Mouse (Mus musculus) spleen, adult 12 weeks (tissue): Measurements from ENCODE around the gene Pcdh9.

ENCODE experiments used
- DNase-seq: peaks from one replicate; pipeline ENCODE4 v3.0.0; 2022; ENCODE audit warnings: low spot score

Pcdh9 gene

DNA sequence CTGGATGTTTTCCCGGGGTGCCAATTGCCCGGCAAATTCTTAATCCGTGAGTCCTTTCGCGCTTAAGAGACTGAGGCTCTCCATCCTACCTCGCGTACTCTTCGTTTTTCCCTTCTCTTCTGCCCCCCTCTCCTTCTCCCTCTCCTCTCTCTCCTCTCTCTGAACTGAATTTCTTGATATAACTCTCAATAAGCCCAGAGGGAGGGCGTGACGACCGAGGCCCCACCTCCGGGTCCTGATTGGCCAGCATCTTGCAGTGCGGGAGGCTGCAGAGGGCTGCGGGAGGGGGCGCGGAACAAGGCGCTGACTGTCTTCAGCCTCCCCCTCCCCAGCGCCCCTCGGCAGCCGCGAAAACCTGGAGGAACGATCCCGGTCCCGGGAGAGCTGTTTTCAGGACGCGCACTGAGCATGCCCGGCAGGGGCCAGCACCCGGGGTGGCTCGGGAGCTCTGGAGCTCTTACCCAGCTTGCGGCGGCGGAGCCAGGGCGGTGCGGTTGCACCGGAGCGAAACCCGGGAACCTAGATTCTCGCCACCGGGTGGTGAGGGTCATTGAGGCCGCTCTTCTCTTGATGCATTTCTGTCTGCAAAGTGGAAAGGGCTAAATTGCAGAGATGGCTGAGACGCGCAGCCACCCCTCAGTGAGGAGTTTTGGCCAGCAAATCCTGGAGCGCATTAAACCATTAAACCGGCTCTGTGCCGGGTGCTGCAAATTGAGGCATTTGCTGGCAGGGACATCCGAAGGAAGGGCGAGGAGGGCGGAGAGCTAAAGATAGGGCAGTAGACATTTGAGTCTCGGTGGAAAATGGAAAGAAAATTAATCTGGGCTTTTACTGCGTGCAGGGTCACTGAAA, at the start of gene Pcdh9:
Gene Pcdh9 (minus strand): TSS at position 161 of the 852 bp plus-strand sequence.
- no peak for DNase-seq

GRCm38 (mm10) chr14:93906928-93907327, 16.4 kb upstream of the Pcdh9 start:
- DNase-seq, result no peak

DNA sequence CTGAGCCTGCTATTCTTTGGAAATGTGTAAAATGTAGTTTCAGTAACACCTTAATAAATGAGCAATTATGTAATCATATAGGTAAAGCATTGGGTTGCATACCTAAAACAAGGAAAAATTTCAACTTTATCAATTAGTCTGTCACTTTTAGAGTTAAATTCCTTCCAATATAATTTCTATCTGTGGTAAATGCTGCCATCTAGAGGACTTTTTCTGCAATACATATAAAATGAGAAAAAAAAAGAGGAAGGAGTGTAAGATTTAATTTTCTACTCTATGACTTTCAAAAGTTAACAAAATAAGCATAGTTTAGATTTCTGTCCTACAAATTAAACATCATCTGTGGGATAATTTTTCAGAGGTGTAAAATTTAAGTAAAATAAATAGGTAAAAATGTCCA, 8.1 kb upstream of the Pcdh9 start:
- no peak for DNase-seq

GRCm38 (mm10) chr14:93895131-93895530, 4.7 kb upstream of the Pcdh9 start:
- DNase-seq, result no peak

DNA sequence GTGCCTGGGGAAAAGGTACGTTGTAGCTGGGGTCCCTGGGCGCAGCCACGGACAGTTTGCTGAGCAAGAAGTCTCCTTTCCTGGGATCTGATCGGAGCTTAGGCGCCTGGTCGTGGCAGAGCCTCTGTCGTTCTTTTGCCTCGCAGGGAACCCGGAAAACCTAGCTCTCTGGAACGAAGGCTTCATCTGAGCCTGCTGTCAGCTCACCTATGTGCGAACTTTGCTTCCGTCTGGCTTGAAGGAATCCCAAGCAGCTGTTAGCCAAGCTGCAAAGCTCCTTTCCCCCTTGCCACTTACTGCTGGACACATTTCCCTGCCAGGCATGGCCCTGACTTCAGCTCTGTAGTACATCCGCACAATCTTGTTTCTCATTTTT, 880 bp upstream of the Pcdh9 start:
- no peak for DNase-seq

- no peak for DNase-seq
Observed at GRCm38 (mm10) chr14:93889839-93890518, 500 bp downstream of the Pcdh9 start.

- no peak for DNase-seq
Observed at GRCm38 (mm10) chr14:93889231-93889630, 1.2 kb downstream of the Pcdh9 start.

DNA sequence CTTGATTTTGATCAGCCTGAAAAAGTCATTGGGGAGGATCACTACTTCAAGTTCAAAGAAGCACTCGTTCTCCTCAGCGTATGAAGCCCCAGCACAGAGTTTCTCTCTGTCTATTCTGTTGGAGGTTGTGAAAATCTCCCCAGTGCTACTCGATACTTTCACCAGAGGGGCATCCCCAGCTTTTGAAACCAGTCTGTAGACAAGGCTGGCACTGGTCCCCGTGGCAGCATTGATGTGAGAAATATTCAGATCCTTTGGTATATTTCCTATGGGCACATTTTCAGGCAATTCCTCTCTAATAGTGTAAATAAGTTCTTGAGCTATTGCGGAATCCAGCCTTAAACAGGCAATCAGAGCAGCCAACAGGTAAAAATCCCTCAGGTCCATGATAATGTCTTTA, 2.1 kb downstream of the Pcdh9 start:
- DNase-seq, result no peak

DNA sequence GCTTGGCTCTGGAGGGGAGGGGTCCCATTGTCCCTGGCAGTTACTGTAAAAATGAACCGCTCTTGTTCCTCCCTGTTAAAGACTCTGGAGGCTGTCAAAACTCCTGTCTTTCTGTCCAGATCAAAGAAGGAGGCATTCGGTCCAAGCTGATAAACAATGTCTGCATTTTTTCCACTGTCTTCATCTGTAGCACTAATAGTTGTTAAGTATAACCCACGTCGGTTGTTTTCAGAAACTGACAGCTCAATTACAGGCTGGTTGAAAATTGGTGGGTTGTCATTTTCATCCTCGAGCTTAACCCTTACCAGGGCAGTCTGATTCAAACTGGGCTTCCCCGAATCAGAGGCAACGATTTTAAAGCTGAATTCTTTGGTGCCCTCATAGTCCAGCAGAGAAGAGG, 3.4 kb downstream of the Pcdh9 start:
- DNase-seq, result no peak

GRCm38 (mm10) chr14:93885551-93886084, 4.9 kb downstream of the Pcdh9 start:
- DNase-seq, result no peak

- no peak for DNase-seq
Observed at GRCm38 (mm10) chr14:93884467-93884866, 6.0 kb downstream of the Pcdh9 start.

DNA sequence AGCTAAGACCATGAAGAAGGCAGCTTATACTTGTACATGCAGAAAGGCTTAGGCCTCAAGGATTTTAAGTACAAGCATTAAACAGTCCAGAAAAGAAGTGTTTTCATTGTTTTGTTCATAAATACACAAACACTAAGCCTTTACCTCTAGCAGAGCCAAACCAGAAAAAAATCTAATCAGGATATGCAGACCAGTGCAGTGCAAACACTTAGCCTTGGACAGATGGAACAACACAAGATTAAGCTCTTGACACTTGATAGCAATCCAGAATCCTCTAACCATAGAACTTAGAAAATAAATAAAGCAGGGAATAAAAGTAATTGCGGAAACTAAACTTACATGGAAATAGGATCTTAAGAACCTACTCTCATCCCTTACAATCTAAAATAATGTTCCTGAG, 10.4 kb downstream of the Pcdh9 start:
- DNase-seq, result no peak

GRCm38 (mm10) chr14:93875968-93876367, 14.5 kb downstream of the Pcdh9 start:
- DNase-seq, result no peak

- no peak for DNase-seq
Observed at GRCm38 (mm10) chr14:93868211-93868610, 22.3 kb downstream of the Pcdh9 start.

GRCm38 (mm10) chr14:93858069-93858468, 32.4 kb downstream of the Pcdh9 start:
- no peak for DNase-seq

GRCm38 (mm10) chr14:93846091-93846677, 44.3 kb downstream of the Pcdh9 start:
- DNase-seq, result no peak

DNA sequence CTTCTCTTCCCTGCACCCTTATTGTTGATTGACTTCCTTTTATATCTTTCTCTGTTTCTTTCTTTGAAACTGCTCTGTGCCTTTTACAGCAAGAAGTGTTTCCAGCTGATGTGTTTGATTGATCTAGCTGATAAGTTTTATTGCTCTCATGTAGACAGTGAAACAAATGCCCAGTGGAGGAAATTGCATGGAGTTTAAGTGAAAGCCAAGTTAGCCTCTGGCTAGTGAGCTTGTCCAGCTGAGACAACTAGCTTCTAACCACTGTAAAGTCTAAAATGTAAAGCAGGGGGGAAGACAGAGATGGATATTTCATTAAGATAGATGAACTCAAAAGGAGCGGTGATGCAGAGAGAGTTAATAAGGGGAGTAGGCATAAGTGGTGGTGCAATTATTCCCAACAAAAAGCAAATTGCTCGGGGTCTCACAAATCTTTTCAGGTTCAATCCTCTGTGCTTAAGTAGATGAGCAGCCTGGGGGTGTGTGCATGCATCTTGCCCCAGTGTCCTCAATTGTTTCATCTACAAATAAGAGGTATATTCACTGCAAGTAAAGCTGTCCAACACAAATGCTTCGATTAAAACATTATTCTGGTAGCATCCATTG, 47.7 kb downstream of the Pcdh9 start:
- DNase-seq, result no peak

DNA sequence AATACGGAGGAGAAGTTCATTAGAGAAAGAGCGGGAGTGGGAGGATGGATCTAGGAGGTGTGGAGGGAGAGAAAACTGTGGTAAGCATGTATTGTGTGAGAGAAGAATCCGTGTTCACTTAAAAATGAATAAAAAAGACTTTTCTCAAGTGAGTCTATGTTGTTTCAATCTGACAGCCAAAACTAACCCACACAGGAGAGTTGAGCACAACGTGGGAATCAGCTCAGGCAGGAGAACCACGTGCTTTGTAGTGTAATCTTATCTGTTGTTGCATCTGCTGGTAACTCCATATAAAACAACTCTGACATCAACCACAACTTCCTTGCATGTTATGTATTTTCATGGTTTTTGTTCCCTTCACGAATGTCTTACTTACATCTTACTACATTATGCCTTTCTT, 58.0 kb downstream of the Pcdh9 start:
- DNase-seq, result no peak

DNA sequence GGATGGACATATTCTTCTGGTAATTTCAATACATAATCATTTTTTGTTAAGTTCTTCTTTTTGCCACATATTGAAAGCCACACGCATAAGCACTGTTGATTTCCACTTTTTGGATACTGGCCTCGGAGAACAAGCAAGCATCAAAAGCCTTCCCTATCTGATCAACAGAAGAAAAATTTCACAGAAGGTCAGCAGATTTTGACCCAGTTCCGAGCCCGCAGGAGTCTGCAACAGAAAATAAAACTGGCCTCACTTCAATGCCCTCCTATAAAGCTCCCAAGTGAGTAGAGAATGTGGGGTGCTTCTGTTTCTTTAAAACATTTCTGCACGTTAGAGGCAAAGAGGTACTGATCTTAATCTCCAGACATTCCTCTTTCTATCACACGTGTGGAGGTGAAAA, 63.3 kb downstream of the Pcdh9 start:
- no peak for DNase-seq

- no peak for DNase-seq
Observed at GRCm38 (mm10) chr14:93826042-93826462, 64.4 kb downstream of the Pcdh9 start.

DNA sequence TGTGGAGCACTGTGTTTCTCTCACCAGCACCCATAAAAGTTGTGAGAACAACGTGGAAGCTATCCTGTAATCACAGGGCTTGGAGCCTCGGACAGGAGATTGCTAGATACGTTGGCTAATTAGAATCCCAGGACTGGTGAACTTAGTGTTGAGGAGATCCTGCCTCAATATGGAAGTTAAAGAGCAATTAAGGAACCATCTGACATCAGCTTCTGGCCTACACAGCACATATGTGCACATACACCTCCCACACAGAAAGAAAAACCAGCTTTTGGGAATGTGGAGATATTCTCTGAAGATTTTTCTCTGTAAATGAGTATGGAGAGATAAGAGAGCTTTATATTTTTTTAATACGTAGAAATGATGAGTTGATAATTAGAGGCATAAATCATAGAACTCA, 71.6 kb downstream of the Pcdh9 start:
- no peak for DNase-seq

GRCm38 (mm10) chr14:93817591-93817990, 72.9 kb downstream of the Pcdh9 start:
- DNase-seq, result no peak
